Mouse (Mus musculus) heart, postnatal 0 days (tissue): ENCODE data around the gene Mgat4a. TPM values are rescaled to one million over a fixed set of nuclear protein-coding genes. Genes with fewer than 3 reads are reported as not detected.

Experiments used
- ATAC-seq: fragments of 200-750 bp; cut with Nextera tagmentation; 2 replicates; pipeline ENCODE4 v1.8.0; 2017; ENCODE audit warnings: low read depth, moderate number of reproducible peaks, moderate library complexity; ENCODE audit not compliant: insufficient read depth
- DNase-seq: peaks from one replicate; pipeline ENCODE4 v3.0.0-alpha.2; 2016; ENCODE audit warnings: low spot score
- H3K27ac ChIP-seq: fragments of 300-500 bp; sonication (generic); 2 replicates; pipeline ENCODE4 v1.5.1; 2014; ENCODE audit warnings: low read depth, mild to moderate bottlenecking
- H3K27me3 ChIP-seq: fragments of 300-500 bp; sonication (generic); 2 replicates; pipeline ENCODE4 v1.6.1; 2014; ENCODE audit warnings: low read length, mixed read lengths; ENCODE audit not compliant: control insufficient read depth, insufficient read depth
- H3K36me3 ChIP-seq: fragments of 300-500 bp; sonication (generic); replicated peaks from 2 replicates; pipeline ENCODE4 v1.6.1; 2014; ENCODE audit warnings: low read length, mixed read lengths; ENCODE audit not compliant: control insufficient read depth, insufficient read depth
- H3K4me1 ChIP-seq: fragments of 300-500 bp; sonication (generic); 2 replicates; pipeline ENCODE4 v1.6.1; 2014; ENCODE audit warnings: antibody characterized with exemption; ENCODE audit not compliant: control insufficient read depth, insufficient read depth
- H3K4me2 ChIP-seq: fragments of 300-500 bp; sonication (generic); 2 replicates; pipeline ENCODE4 v1.6.1; 2014; ENCODE audit warnings: low read depth, mild to moderate bottlenecking, low read length, moderate library complexity
- H3K4me3 ChIP-seq: fragments of 300-500 bp; sonication (generic); 2 replicates; pipeline ENCODE4 v1.5.1; 2014; ENCODE audit warnings: low read depth, low read length
- H3K9ac ChIP-seq: fragments of 300-500 bp; sonication (generic); replicated peaks from 2 replicates; pipeline ENCODE4 v1.6.1; 2014; ENCODE audit warnings: low read depth, low read length, mixed read lengths
- H3K9me3 ChIP-seq: fragments of 300-500 bp; sonication (generic); replicated peaks from 2 replicates; pipeline ENCODE4 v1.6.1; 2016; ENCODE audit warnings: low read length; ENCODE audit not compliant: control insufficient read depth
- CTCF ChIP-seq: IDR thresholded peaks from 2 replicates; pipeline ENCODE4 v1.5.1; 2016; ENCODE audit warnings: antibody characterized with exemption, control low read depth, low read depth
- EP300 ChIP-seq: IDR thresholded peaks from 2 replicates; pipeline ENCODE4 v1.6.1; 2016; ENCODE audit warnings: antibody characterized with exemption, low read depth
- WGBS: fragments of 180-500 bp; shearing (Covaris S2); extraction: QIAGEN DNeasy Blood & Tissue Kit; methylation state at CpG from one replicate; pipeline ENCODE4 v1.1.7; 2014; 5-methylcytosine and 5-hydroxymethylcytosine counted together
- polyA plus RNA-seq: library from polyadenylated mRNA; unstranded; fragments of >200 nt; fragmentation: Nextera tagmentation; extraction: Ambion mirVana; gene quantifications from 2 replicates; pipeline ENCODE4 v1.2.1, GENCODE M21; 2015
- total RNA-seq: library from RNA; depleted of rRNA; stranded (reverse); fragments of >200 nt; gene quantifications from 2 replicates; pipeline ENCODE4 v1.2.3, GENCODE M21; 2014; ENCODE audit warnings: low replicate concordance

Gene Mgat4a
- total and polyA plus RNA-seq, 2 experiments from 2014 or later: 4.4 to 7.3 TPM

DNA sequence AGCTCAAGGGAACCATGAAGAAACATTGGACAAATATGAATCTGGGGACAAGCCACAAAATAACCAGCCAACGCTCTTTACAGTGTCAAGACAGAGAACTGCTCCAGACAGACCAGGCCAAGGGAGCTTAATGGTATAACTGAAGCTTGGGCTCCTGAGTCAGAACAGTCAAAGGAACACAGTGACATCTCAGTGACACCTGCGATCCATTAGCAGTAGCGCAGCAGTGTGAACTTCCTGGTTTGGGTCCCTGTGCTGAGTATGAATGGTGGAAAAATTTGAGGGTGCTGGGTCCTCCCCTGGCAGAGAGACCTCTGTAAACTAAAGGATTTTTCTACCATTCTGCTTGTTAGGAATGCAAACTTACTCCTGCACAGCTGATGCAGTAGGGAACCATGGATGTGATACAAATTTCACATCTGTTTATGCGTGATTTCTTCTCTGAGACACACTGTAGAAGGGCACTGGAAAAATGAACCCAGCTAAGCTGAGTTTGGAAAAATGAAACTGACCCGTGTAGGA, 50.1 kb downstream of the Mgat4a start:
- no peak overlapping the region for H3K4me2 ChIP-seq
- ATAC-seq: no peak
- H3K9ac ChIP-seq: no peak overlapping the region
- no peak for DNase-seq
- no peaks in the 10 kb centered on the region for H3K27me3 ChIP-seq
- H3K4me3 ChIP-seq: no peak overlapping the region
- H3K9me3 ChIP-seq: no peaks in the 10 kb centered on the region
- 81% methylated on average over 5 of the region's 5 CpGs for WGBS
- H3K27ac ChIP-seq: no peak overlapping the region
- no peaks in the 10 kb centered on the region for H3K4me1 ChIP-seq
- TF ChIP-seq EP300 (no peak), CTCF (no peak)
- peaks cover 17% of the 10 kb centered on the region for H3K36me3 ChIP-seq

DNA sequence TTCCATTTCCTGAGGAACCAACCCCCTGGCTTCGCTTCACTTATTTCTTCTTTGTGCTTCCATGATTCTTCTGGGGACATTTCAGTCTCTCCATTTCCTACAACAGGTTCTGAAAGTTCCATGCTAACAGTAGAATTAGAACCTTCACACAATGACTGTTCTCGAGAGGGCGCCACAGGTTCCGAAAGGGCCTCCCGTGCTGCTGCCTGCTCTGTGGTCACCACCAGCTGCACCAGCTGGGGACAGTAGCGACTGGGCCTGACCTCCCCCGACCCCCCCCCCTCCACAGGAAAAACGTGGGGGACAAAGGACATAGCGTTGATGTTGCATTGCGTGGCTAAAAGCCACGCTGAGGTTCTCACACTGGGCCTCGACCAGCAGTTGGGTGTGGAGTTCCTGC, 52.3 kb downstream of the Mgat4a start:
- Histone ChIP-seq H3K9ac (no peak overlapping the region), H3K27me3 (no peaks in the 10 kb centered on the region), H3K4me3 (no peak overlapping the region), H3K4me1 (no peaks in the 10 kb centered on the region), H3K9me3 (no peaks in the 10 kb centered on the region), H3K36me3 (peaks cover 17% of the 10 kb centered on the region), H3K4me2 (no peak overlapping the region), H3K27ac (no peak overlapping the region)
- DNase-seq: no peak
- ATAC-seq: no peak
- 82% methylated on average over 12 of the region's 12 CpGs for WGBS
- TF ChIP-seq CTCF: no peak
- no peak for TF ChIP-seq EP300

DNA sequence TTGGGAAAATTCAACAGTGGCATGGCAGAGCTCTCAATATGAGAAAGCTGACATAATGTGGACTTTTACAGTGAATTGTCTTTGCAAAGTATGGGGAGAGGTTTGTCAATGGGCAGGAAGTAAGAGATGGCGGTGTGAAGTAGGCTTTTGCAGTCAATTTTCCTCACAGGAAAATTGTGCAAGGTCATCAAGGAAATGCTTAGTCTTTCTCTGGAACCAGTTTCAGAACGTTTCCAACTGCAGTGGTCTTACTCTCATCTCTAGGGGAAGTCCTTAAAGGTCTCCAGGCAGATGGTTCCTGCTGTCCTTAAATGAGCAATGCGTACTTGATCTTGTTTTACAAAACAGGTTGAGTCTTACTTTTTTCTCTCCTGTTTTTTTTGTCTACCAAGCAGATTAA, 53.8 kb downstream of the Mgat4a start:
- WGBS: 60% methylated on average over 3 of the region's 3 CpGs
- no peaks in the 10 kb centered on the region for H3K9me3 ChIP-seq
- no peak overlapping the region for H3K4me3 ChIP-seq
- no peak overlapping the region for H3K9ac ChIP-seq
- peaks cover 17% of the 10 kb centered on the region for H3K36me3 ChIP-seq
- TF ChIP-seq EP300 (no peak), CTCF (no peak)
- no peaks in the 10 kb centered on the region for H3K4me1 ChIP-seq
- ATAC-seq: no peak
- no peak overlapping the region for H3K4me2 ChIP-seq
- H3K27me3 ChIP-seq: no peaks in the 10 kb centered on the region
- no peak for DNase-seq
- no peak overlapping the region for H3K27ac ChIP-seq

DNA sequence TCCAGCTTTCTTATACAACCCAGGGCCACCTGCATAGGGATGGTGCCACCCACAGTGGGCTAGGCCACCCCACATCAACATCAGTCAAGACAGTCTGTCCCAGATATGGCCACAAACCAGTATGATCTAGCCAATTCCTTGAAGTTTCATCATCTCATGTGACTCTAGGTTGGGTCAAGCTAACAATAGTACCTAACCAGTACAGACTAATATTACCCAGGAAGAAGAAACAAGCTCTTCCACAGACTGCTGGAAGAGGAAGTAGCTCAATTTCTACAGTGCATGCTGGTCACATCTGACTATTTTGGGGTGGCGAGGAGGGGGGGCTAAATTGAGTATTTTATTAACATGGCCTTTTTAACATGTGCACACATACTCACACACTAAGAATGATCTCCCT, 54.4 kb downstream of the Mgat4a start:
- no peak overlapping the region for H3K9ac ChIP-seq
- no peak overlapping the region for H3K27ac ChIP-seq
- H3K4me1 ChIP-seq: no peaks in the 10 kb centered on the region
- no peak for TF ChIP-seq CTCF
- WGBS: 83% methylated on average over 1 of the region's 1 CpGs
- no peaks in the 10 kb centered on the region for H3K27me3 ChIP-seq
- H3K36me3 ChIP-seq: peaks cover 17% of the 10 kb centered on the region
- ATAC-seq (no peak), DNase-seq (no peak)
- H3K9me3 ChIP-seq: no peaks in the 10 kb centered on the region
- H3K4me2 ChIP-seq: no peak overlapping the region
- H3K4me3 ChIP-seq: no peak overlapping the region

DNA sequence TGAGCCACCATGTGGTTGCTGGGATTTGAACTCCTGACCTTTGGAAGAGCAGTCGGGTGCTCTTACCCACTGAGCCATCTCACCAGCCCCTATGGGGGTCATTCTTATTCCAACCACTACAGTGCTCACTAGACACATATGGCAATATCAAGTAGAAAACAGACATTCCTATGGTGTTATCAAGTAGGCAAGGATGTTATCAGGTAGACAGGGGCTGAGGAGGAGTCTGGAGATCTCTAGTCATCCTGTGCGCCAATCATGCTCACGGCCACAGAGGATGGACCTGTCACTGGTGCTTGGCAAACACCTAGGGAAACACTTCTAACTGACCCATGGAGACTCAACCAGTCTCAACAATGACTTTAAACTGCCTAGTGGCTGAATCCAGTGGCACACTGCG, 56.2 kb downstream of the Mgat4a start:
- Histone ChIP-seq H3K36me3 (peaks cover 13% of the 10 kb centered on the region), H3K9ac (no peak overlapping the region), H3K4me1 (no peaks in the 10 kb centered on the region), H3K27ac (no peak overlapping the region), H3K4me2 (no peak overlapping the region), H3K27me3 (no peaks in the 10 kb centered on the region), H3K4me3 (no peak overlapping the region), H3K9me3 (no peaks in the 10 kb centered on the region)
- no peak for DNase-seq
- WGBS: 84% methylated on average over 4 of the region's 4 CpGs
- no peak for ATAC-seq
- no peak for TF ChIP-seq CTCF
- TF ChIP-seq EP300: no peak

DNA sequence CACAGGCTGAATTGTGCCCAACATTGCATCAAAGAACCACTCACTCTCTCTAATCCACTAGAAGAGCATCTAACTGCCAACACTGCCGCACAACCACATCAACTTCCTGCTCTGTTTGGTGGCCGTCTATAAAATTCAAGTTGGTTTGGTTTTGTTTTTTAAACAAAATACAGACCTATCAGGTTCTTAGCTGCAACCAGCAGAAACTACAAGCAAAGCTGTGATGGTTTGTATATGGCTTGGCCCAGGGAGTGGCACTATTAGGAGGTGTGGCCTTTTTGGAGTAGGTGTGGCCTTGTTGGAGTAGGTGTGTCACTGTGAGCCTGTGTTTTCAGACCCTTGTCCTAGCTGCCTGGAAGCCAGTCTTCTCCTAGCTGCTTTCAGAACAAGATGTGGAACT, 59.5 kb downstream of the Mgat4a start:
- no peak overlapping the region for H3K4me2 ChIP-seq
- H3K4me1 ChIP-seq: peaks cover 8% of the 10 kb centered on the region; the same call in 1 of the 2 replicates
- no peaks in the 10 kb centered on the region for H3K27me3 ChIP-seq
- ATAC-seq (no peak), DNase-seq (no peak)
- H3K36me3 ChIP-seq: no peaks in the 10 kb centered on the region
- no peaks in the 10 kb centered on the region for H3K9me3 ChIP-seq
- H3K4me3 ChIP-seq: no peak overlapping the region
- H3K9ac ChIP-seq: no peak overlapping the region
- TF ChIP-seq CTCF: no peak
- TF ChIP-seq EP300: no peak
- WGBS: 84% methylated on average over 2 of the region's 2 CpGs
- no peak overlapping the region for H3K27ac ChIP-seq
